Mouse (Mus musculus): ENCODE measurements at regions not wholly inside any gene's neighbourhood (a gene's known extent, or its start where the extent isn't known, plus 50 kb on each side); places are given as distances from the start of the nearest gene placed in this dataset.

DNA sequence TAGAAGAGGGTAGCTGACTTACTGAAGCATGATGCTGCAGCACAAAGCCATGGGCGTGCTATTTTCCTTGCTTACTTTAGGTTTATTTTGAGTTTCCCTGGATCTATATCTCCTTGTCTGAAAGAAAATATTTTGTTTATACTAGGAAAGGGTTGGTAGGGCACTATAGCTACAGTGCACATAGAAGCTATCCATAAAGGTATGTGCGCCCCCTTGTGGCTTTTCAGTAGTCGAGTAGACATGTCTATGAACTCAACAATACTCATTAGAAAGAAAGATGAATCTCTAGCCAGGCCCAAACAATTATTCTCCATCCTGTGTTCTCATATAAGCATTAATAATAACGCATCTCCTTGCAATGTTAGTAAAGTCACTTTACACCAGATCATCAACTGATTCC lies 114.3 kb downstream of the Rab38 start:
- in situ Hi-C loops (cut with MboI, MseI): loop anchor here (5.0 kb wide), 1 partner anchor 447 kb away; no protein-coding TSS in a partner anchor

DNA sequence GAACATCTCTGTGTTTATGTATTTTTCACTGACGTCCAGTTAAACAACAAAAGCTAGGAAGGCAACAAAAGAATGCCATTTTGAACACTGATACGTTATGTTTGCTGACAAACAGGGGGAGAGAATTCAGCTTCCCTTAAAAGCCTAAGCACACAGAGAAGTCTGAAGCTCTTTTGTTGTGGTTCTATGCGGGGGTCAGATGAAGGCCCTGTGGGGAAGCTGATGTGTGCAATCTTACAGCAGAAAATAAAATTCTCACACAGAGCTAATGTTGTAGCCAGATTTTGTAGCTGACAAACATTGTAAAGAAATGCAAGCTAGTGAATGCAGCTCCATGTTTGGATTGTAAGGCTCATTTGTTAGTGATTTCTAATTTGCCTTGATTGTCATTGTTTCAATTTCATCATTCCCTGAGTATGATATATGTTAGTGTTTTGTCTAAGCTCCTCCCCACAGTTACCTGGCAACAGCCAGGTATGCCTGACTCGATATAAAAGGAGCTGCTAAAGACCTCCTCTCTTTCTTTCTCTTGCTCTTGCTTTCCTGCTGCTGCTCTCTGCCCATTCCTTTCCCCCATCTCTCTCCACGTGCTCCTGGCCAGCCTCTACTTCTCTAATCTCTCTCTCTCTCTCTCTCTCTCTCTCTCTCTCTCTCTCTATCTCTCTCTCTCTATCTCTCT lies 115.0 kb downstream of the Rab38 start:
- in situ Hi-C loops (cut with MboI, MseI): loop anchor here (5.0 kb wide), 1 partner anchor 448 kb away; no protein-coding TSS in a partner anchor

DNA sequence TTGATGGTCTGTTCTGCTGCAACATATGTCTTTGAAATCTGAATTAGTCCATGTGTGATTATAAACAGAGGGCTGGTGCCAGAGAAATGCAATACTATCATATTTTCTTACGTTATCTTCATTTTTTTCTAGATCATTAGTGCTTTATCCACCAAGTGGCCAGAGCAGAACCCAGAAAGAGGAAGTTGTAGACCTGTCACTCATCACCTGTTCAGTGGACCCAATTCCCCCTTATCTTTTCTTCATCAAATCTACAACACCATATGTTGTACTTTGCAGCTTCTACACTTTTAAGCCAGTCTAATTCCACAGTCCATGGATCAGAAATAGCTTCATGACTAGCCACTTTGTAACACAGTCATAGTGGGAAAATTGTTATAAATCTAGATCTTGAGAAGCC lies 145.0 kb downstream of the Rab38 start:
- in situ Hi-C loops (cut with MboI, MseI): loop anchor here (10.0 kb wide), 1 partner anchor 1360 kb away; no protein-coding TSS in a partner anchor

DNA sequence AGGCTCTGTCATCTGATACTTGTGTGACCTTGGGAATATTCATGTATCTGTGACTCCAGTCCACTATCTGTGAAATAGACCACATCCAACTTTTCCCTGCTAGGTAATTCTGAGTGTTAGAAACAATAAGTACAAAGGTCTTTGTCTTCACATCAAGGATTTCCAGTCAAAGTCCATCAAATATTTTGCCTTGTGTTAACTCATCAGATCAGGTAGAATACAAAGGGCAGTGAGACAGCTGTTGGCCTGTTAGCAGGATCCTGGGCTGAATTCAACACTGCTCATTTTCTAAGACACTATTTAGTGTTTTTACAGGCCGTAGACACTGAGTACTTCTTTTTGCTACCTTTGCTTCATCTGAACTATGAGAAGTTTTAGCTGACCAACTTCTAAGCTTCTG lies 170.7 kb downstream of the Rab38 start:
- in situ Hi-C loops (cut with MboI, MseI): no loop called here
